Mouse (Mus musculus): ENCODE results near the gene Cbx4.

- TF ChIP-seq CTCF (IDR thresholded peaks at IDR 0.05; ENCODE audit: control insufficient read depth, insufficient read depth, low read length) (no peak), POLR2A (IDR thresholded peaks at IDR 0.05; ENCODE audit: borderline replicate concordance, control insufficient read depth, low read depth, low read length) (no peak)
Observed at GRCm38 (mm10) chr11:119112721-119113120, 26.7 kb upstream of the Cbx4 start.
